Mouse (Mus musculus) MEL (cell line): ENCODE data around the gene Cldn12. TPM values are rescaled to one million over a fixed set of nuclear protein-coding genes. Genes with fewer than 3 reads are reported as not detected.
A peak's percentile ranks its signal among the peaks of the same experiment; 100 is the strongest.

Experiments
- DNase-seq: peaks from one replicate; pipeline ENCODE4 v3.0.0; 2011; ENCODE audit warnings: low read depth, low spot score
- H3K27ac ChIP-seq: 2 replicates; pipeline ENCODE4 v1.5.1; 2012; ENCODE audit warnings: low read depth, mild to moderate bottlenecking, control low read depth, low read length, moderate library complexity; ENCODE audit not compliant: control insufficient read depth
- H3K27me3 ChIP-seq, 2 experiments: fragments of 150-350 bp in 1 of 2; sonication (generic) in 1 of 2; 2 replicates each; pipeline ENCODE4 v1.6.1; 2012; ENCODE audit warnings: low read length in 2 of 2, mild to moderate bottlenecking in 2 of 2, improper control_type of control experiment in 1 of 2, moderate library complexity in 1 of 2; ENCODE audit not compliant: insufficient read depth in 2 of 2, control insufficient read depth in 1 of 2
- H3K36me3 ChIP-seq, 2 experiments: 2 replicates each; pipeline ENCODE4 v1.6.1; 2012 to 2014; ENCODE audit warnings: low read length in 2 of 2, improper control_type of control experiment in 1 of 2, inconsistent platforms in 1 of 2, mild to moderate bottlenecking in 1 of 2; ENCODE audit not compliant: insufficient read depth in 2 of 2, control insufficient read depth in 1 of 2
- H3K4me1 ChIP-seq, 2 experiments: fragments of 150-350 bp in 1 of 2; sonication (generic) in 1 of 2; 2 replicates each; pipeline ENCODE4 v1.6.1; 2012; ENCODE audit warnings: low read length in 2 of 2, improper control_type of control experiment in 1 of 2, mild to moderate bottlenecking in 1 of 2; ENCODE audit not compliant: insufficient read depth in 2 of 2, control insufficient read depth in 1 of 2
- H3K4me3 ChIP-seq, 2 experiments: fragments of 150-350 bp in 1 of 2; sonication (generic) in 1 of 2; 2 replicates each; pipeline ENCODE4 v1.5.1; 2012; ENCODE audit warnings: low read depth in 2 of 2, low read length in 2 of 2, mild to moderate bottlenecking in 2 of 2, moderate library complexity in 2 of 2, control low read depth in 1 of 2, improper control_type of control experiment in 1 of 2; ENCODE audit not compliant: control insufficient read depth in 1 of 2, insufficient read depth in 1 of 2
- H3K79me2 ChIP-seq: 2 replicates; pipeline ENCODE4 v1.6.1; 2012; ENCODE audit warnings: mild to moderate bottlenecking, low read length, moderate library complexity; ENCODE audit not compliant: control insufficient read depth, poor library complexity, insufficient read depth
- H3K9ac ChIP-seq: 2 replicates; pipeline ENCODE4 v1.6.1; 2012; ENCODE audit warnings: low read depth, mild to moderate bottlenecking, control low read depth, low read length, moderate library complexity; ENCODE audit not compliant: control insufficient read depth, poor library complexity, severe bottlenecking
- H3K9me3 ChIP-seq: fragments of 150-350 bp; sonication (generic); replicated peaks from 2 replicates; pipeline ENCODE4 v1.6.1; 2012; ENCODE audit warnings: mild to moderate bottlenecking, low read length, improper control_type of control experiment, moderate library complexity; ENCODE audit not compliant: insufficient read depth
- CHD1 ChIP-seq: IDR thresholded peaks from 2 replicates; pipeline ENCODE4 v1.6.1; 2012; ENCODE audit warnings: low read depth, mild to moderate bottlenecking, inconsistent platforms, low read length, improper control_type of control experiment
- CTCF ChIP-seq, 3 experiments: IDR thresholded peaks in 2 of 3; conservative IDR thresholded peaks in 1 of 3; 2 replicates each; pipeline ENCODE4 v1.5.1; 2011 to 2012; ENCODE audit warnings: low read length in 3 of 3, low read depth in 2 of 3, mild to moderate bottlenecking in 2 of 3, improper control_type of control experiment in 1 of 3, inconsistent platforms in 1 of 3, mixed read lengths in 1 of 3, moderate library complexity in 1 of 3; ENCODE audit not compliant: control insufficient read depth in 1 of 3, insufficient read depth in 1 of 3, poor library complexity in 1 of 3, severe bottlenecking in 1 of 3
- MXI1 ChIP-seq: IDR thresholded peaks from 2 replicates; pipeline ENCODE4 v1.6.1; 2011; ENCODE audit warnings: mild to moderate bottlenecking, low read depth, low read length, improper control_type of control experiment
- MYC ChIP-seq: IDR thresholded peaks from 2 replicates; pipeline ENCODE4 v1.6.1; 2011; ENCODE audit warnings: low read depth, mild to moderate bottlenecking, low read length, improper control_type of control experiment, moderate library complexity
- POLR2A ChIP-seq, 2 experiments: IDR thresholded peaks; 2 replicates each; pipeline ENCODE4 v1.6.1; 2011 to 2012; ENCODE audit warnings: low read length in 2 of 2, mild to moderate bottlenecking in 2 of 2, control low read depth in 1 of 2, improper control_type of control experiment in 1 of 2, low read depth in 1 of 2, moderate library complexity in 1 of 2; ENCODE audit not compliant: control insufficient read depth in 1 of 2, insufficient read depth in 1 of 2, poor library complexity in 1 of 2
- RAD21 ChIP-seq: IDR thresholded peaks from 2 replicates; pipeline ENCODE4 v1.6.1; 2011; ENCODE audit warnings: mild to moderate bottlenecking, low read depth, low read length, improper control_type of control experiment
- SMC3 ChIP-seq: IDR thresholded peaks from 2 replicates; pipeline ENCODE4 v1.6.1; 2011; ENCODE audit warnings: low read depth, low read length, improper control_type of control experiment
- TBP ChIP-seq: IDR thresholded peaks from 2 replicates; pipeline ENCODE4 v1.8.0; 2011; ENCODE audit warnings: low read depth, low read length, improper control_type of control experiment
- TCF12 ChIP-seq: IDR thresholded peaks from 2 replicates; pipeline ENCODE4 v1.6.1; 2014; ENCODE audit warnings: low read depth, mild to moderate bottlenecking, inconsistent platforms, low read length, improper control_type of control experiment, moderate library complexity
- USF1 ChIP-seq: IDR thresholded peaks from 2 replicates; pipeline ENCODE4 v1.6.1; 2014; ENCODE audit warnings: low read depth, mild to moderate bottlenecking, inconsistent platforms, low read length, improper control_type of control experiment, moderate library complexity
- ZMIZ1 ChIP-seq: IDR thresholded peaks from 2 replicates; pipeline ENCODE4 v1.6.1; 2012; ENCODE audit warnings: low read depth, mild to moderate bottlenecking, inconsistent platforms, low read length, improper control_type of control experiment, moderate library complexity
- ZNF384 ChIP-seq: IDR thresholded peaks from 2 replicates; pipeline ENCODE4 v1.6.1; 2012; ENCODE audit warnings: low read depth, mild to moderate bottlenecking, inconsistent platforms, low read length, improper control_type of control experiment
- polyA plus RNA-seq, 2 experiments: library from polyadenylated mRNA; stranded (reverse) in 1 of 2; unstranded in 1 of 2; fragments of >175 nt in 1 of 2; fragments of >200 nt in 1 of 2; gene quantifications; 2 replicates each; pipeline versions ENCODE4 v1.2.1 to v1.2.4; 2012; ENCODE audit warnings: low replicate concordance in 2 of 2, low read depth in 1 of 2; ENCODE audit not compliant: insufficient read length in 2 of 2, insufficient read depth in 1 of 2, missing spikeins in 1 of 2
- total RNA-seq: library from RNA; depleted of rRNA; stranded (reverse); fragments of 300-350 nt; gene quantifications from 2 replicates; pipeline ENCODE4 v1.2.3, GENCODE M21; 2012

Gene Cldn12
- total and polyA plus RNA-seq, 3 experiments = 3.2 to 4.7 TPM; not detected in 1

DNA sequence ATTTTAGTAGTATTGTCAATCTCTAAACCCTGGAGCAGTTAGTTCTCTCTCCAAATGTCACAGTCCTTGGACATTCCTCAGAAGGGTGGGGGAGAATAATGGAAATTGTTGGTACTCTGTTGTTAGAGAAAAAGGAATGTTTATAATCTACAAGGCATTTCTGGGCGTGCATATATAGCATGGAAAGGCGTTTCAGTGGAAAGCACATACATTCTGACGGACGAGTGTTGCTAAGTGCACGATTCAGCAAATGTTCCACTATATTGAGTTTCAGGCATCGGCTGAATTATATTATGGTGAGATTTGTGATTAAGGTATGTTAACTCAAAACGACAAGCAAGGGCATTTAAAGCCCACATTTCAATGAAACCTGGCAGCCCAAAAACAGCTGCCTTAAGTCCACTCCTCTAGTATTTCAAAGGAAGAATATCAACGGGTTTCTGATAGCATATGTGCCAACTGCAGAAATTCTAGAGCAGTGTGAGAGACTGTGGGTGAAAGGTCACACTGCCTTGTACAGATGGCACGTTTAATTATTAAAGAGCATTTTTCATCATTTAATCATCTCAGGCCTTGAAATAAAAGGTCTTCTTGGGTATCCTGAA, 31.4 kb downstream of the Cldn12 start:
- no peak overlapping the region for H3K4me3 ChIP-seq
- no peaks in the 10 kb centered on the region for H3K36me3 ChIP-seq
- no peaks in the 10 kb centered on the region for H3K79me2 ChIP-seq
- no peak for DNase-seq
- no peaks in the 10 kb centered on the region for H3K4me1 ChIP-seq
- H3K27me3 ChIP-seq = no peaks in the 10 kb centered on the region
- TF ChIP-seq CHD1 = no peak
- no peak for TF ChIP-seq USF1
- no peak for TF ChIP-seq ZNF384
- no peak for TF ChIP-seq POLR2A (IDR thresholded peaks at IDR 0.05; ENCODE audit: control insufficient read depth in 1 of 2, insufficient read depth in 1 of 2, low read depth in 1 of 2, low read length in 2 of 2, poor library complexity in 1 of 2)
- no peak overlapping the region for H3K9ac ChIP-seq
- no peaks in the 10 kb centered on the region for H3K9me3 ChIP-seq
- H3K27ac ChIP-seq = no peak overlapping the region

DNA sequence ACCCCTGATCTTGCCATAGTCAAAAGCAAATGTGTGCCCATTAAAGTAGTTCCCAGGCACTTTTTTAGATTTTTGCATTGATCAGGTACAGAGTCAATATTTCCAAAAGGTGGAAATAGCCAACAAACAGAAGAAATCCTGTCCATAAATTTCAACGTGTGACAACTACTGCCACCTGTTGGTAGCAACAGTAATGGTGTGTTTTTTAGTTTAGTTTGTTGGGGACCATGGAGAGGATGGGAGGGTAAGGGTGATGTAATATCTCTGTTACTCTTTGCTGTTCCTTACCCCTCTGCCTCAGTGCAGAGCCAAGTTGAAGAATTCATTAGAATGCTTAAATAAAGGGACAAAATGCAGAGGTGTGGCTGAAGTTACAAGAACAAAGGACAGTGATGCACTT, 33.1 kb downstream of the Cldn12 start:
- DNase-seq = peak; percentile 15
- Histone ChIP-seq H3K4me1 (no peaks in the 10 kb centered on the region), H3K9me3 (no peaks in the 10 kb centered on the region), H3K4me3 (no peak overlapping the region), H3K27me3 (no peaks in the 10 kb centered on the region), H3K9ac (no peak overlapping the region), H3K27ac (no peak overlapping the region), H3K79me2 (no peaks in the 10 kb centered on the region), H3K36me3 (no peaks in the 10 kb centered on the region)
- no peak for TF ChIP-seq TBP
- no peak for TF ChIP-seq MYC
- TF ChIP-seq CTCF (IDR thresholded peaks at IDR 0.05 in 2 of 3, conservative IDR thresholded peaks at IDR 0.05 in 1 of 3; ENCODE audit: control insufficient read depth in 1 of 3, insufficient read depth in 1 of 3, low read depth in 2 of 3, low read length in 3 of 3, poor library complexity in 1 of 3, severe bottlenecking in 1 of 3) = peak in 2 of 3 experiments; percentile 16 to 46; a peak in 2 of 6 replicates
- peak; percentile 54 for TF ChIP-seq SMC3
- TF ChIP-seq TCF12 = no peak
- TF ChIP-seq RAD21 = peak; percentile 25
- TF ChIP-seq MXI1 = no peak
- no peak for TF ChIP-seq ZMIZ1

GRCm38 (mm10) chr5:5479043-5479442, 35.7 kb downstream of the Cldn12 start, which contains the start of gene 1700015F17Rik:
1700015F17Rik (minus strand) TSS chr5:5479143.
- no peaks in the 10 kb centered on the region for H3K79me2 ChIP-seq
- H3K27ac ChIP-seq = no peak within 1 kb of the TSS
- TF ChIP-seq CTCF (IDR thresholded peaks at IDR 0.05 in 2 of 3, conservative IDR thresholded peaks at IDR 0.05 in 1 of 3; ENCODE audit: control insufficient read depth in 1 of 3, insufficient read depth in 1 of 3, low read depth in 2 of 3, low read length in 3 of 3, poor library complexity in 1 of 3, severe bottlenecking in 1 of 3) = no peak
- H3K27me3 ChIP-seq = no peaks in the 10 kb centered on the region
- no peak within 1 kb of the TSS for H3K4me3 ChIP-seq
- H3K9ac ChIP-seq = no peak within 1 kb of the TSS
- no peaks in the 10 kb centered on the region for H3K36me3 ChIP-seq
- no peaks in the 10 kb centered on the region for H3K4me1 ChIP-seq
- no peak for DNase-seq
- H3K9me3 ChIP-seq = no peaks in the 10 kb centered on the region
